15 mouse cellular contexts compared by ENCODE assay signal in the genomic region with DNA sequence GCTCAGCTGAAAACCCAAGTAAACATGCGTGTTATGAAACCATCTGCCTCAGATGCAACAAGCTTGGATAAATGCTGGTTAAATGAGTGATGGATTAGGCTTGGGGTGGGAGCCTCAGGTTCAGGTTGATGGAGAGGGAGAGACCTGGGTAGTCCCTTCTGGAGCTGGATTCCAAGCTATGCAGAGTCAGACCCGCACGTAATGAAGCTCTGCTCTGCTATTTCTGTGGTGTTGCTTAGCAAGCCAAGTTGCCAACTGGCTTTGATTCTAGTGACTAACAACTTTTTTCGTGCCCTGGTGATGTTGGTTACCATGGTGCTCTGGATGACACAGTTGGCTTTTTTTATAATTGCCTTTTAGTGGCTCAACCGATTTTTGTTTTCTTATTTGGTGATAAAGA. TPM values are rescaled to one million over a fixed set of nuclear protein-coding genes. Genes with fewer than 3 reads are reported as not detected.
DNase-seq lines count a peak whose midpoint lies in the region; ATAC-seq and TF ChIP-seq lines count a peak whose summit lies in the region.
"Had no signal": no experiment of that assay in that cellular context is flagged by ENCODE, and none has a peak within 500 bp of the region (broad histone marks: within the 10 kb centered on the region; RNA-seq: fewer than 3 reads in every experiment).

No protein-coding gene starts in this region.

- no peaks in the 10 kb centered on the region for H3K4me1 ChIP-seq in forebrain, postnatal 0 days (ENCODE audit: insufficient read depth)
- H3K4me1 ChIP-seq in forebrain, embryonic 11.5 days (replicated peaks; ENCODE audit: control insufficient read depth, insufficient read depth, low read length) = no peaks in the 10 kb centered on the region
- no peaks in the 10 kb centered on the region for H3K4me1 ChIP-seq in intestine, postnatal 0 days (replicated peaks; ENCODE audit: control insufficient read depth, insufficient read depth, low read length)
- H3K4me1 ChIP-seq: embryonic facial prominence, embryonic 15.5 days; stomach, embryonic 15.5 days had no signal

- WGBS in forebrain, postnatal 0 days = 52% methylated on average over 5 of the region's 5 CpGs
- 94% methylated on average over 5 of the region's 5 CpGs for WGBS in forebrain, embryonic 11.5 days
- WGBS in intestine, postnatal 0 days = 89% methylated on average over 5 of the region's 5 CpGs

- no peaks in the 10 kb centered on the region for H3K27me3 ChIP-seq in forebrain, postnatal 0 days (ENCODE audit: insufficient read depth, low read length)
- no peaks in the 10 kb centered on the region for H3K27me3 ChIP-seq in forebrain, embryonic 11.5 days (ENCODE audit: control insufficient read depth, insufficient read depth, low read length)
- peaks cover 4% of the 10 kb centered on the region; the same call in 1 of the 2 replicates for H3K27me3 ChIP-seq in intestine, postnatal 0 days (replicated peaks; ENCODE audit: control insufficient read depth, insufficient read depth, low read length)
- H3K27me3 ChIP-seq: embryonic facial prominence, embryonic 15.5 days; stomach, embryonic 15.5 days had no signal

- H3K36me3 ChIP-seq in forebrain, postnatal 0 days (ENCODE audit: insufficient read depth) = no peaks in the 10 kb centered on the region
- no peaks in the 10 kb centered on the region for H3K36me3 ChIP-seq in forebrain, embryonic 11.5 days (ENCODE audit: control insufficient read depth, insufficient read depth, low read length)
- no peaks in the 10 kb centered on the region for H3K36me3 ChIP-seq in intestine, postnatal 0 days (ENCODE audit: control insufficient read depth, insufficient read depth)
- H3K36me3 ChIP-seq: embryonic facial prominence, embryonic 15.5 days; stomach, embryonic 15.5 days had no signal

- peak; percentile 80 for DNase-seq in forebrain, postnatal 0 days
- DNase-seq in forebrain, embryonic 11.5 days (ENCODE audit: low spot score) = no peak
- peak; percentile 44 for DNase-seq in 3T3-L1 (ENCODE audit: low read depth, low spot score)
- DNase-seq in fibroblast of lung, adult 2 months (ENCODE audit: low read depth) = peak; percentile 13
- peak; percentile 58 to 62 for DNase-seq in layer of hippocampus, postnatal 36 days
- no peak for DNase-seq in adrenal gland, postnatal 36 days
- DNase-seq: adrenal gland, adult 8-10 months; heart, postnatal 36 days; lung, adult 18-20 months had no signal

- no peak for TF ChIP-seq CTCF in forebrain, postnatal 0 days (IDR thresholded peaks at IDR 0.05; ENCODE audit: low read depth)
- no peak for TF ChIP-seq CTCF in intestine, postnatal 0 days (IDR thresholded peaks at IDR 0.05; ENCODE audit: low read depth)

- no peak overlapping the region for H3K9ac ChIP-seq in forebrain, postnatal 0 days
- no peak overlapping the region for H3K9ac ChIP-seq in forebrain, embryonic 11.5 days (ENCODE audit: low read length)
- H3K9ac ChIP-seq in intestine, postnatal 0 days (ENCODE audit: low read depth, low read length) = no peak overlapping the region
- H3K9ac ChIP-seq: embryonic facial prominence, embryonic 15.5 days; stomach, embryonic 15.5 days had no signal

- no peaks in the 10 kb centered on the region for H3K9me3 ChIP-seq in forebrain, postnatal 0 days (ENCODE audit: low read length)
- no peaks in the 10 kb centered on the region for H3K9me3 ChIP-seq in forebrain, embryonic 11.5 days (ENCODE audit: control insufficient read depth, low read length)
- H3K9me3 ChIP-seq in intestine, postnatal 0 days (ENCODE audit: control insufficient read depth) = no peaks in the 10 kb centered on the region
- H3K9me3 ChIP-seq: embryonic facial prominence, embryonic 15.5 days; stomach, embryonic 15.5 days had no signal

- H3K27ac ChIP-seq in forebrain, postnatal 0 days (ENCODE audit: low read depth, low read length) = no peak overlapping the region
- H3K27ac ChIP-seq in forebrain, embryonic 11.5 days (ENCODE audit: low read depth, low read length) = no peak overlapping the region
- no peak overlapping the region for H3K27ac ChIP-seq in intestine, postnatal 0 days (ENCODE audit: low read depth, low read length)
- H3K27ac ChIP-seq: embryonic facial prominence, embryonic 15.5 days; stomach, embryonic 15.5 days had no signal

- H3K4me3 ChIP-seq in forebrain, postnatal 0 days (ENCODE audit: low read depth, low read length) = no peak overlapping the region
- H3K4me3 ChIP-seq in forebrain, embryonic 11.5 days (ENCODE audit: low read depth, low read length) = no peak overlapping the region
- no peak overlapping the region for H3K4me3 ChIP-seq in intestine, postnatal 0 days (ENCODE audit: low read depth, low read length)
- H3K4me3 ChIP-seq: embryonic facial prominence, embryonic 15.5 days; stomach, embryonic 15.5 days had no signal

- ATAC-seq in forebrain, postnatal 0 days = peak; percentile 82
- no peak for ATAC-seq in forebrain, embryonic 11.5 days (replicated peaks; ENCODE audit: low FRiP score)
- no peak for ATAC-seq in megakaryocyte progenitor cell, adult 5-6 weeks (replicated peaks; ENCODE audit: poor library complexity)
- ATAC-seq in intestine, postnatal 0 days = no peak
- ATAC-seq: CD4-positive, CD25-positive, alpha-beta regulatory T cell, adult 4 months; Patski had no signal

- H3K4me2 ChIP-seq in forebrain, postnatal 0 days (ENCODE audit: low read depth) = peak overlapping the region; percentile 19; the same call in 1 of the 2 replicates
- H3K4me2 ChIP-seq in forebrain, embryonic 11.5 days (ENCODE audit: low read depth, low read length, severe bottlenecking) = no peak overlapping the region
- no peak overlapping the region for H3K4me2 ChIP-seq in intestine, postnatal 0 days (replicated peaks; ENCODE audit: low read depth)
- H3K4me2 ChIP-seq: embryonic facial prominence, embryonic 15.5 days; stomach, embryonic 15.5 days had no signal

RNA-seq across cellular contexts. Expression of a gene that starts 11.9 kb away (rescaled TPM):
- total RNA-seq in forebrain, postnatal 0 days (2014; rRNA removed) = 6.9 and 7.6 TPM in 2 replicates
- polyA plus RNA-seq in forebrain, postnatal 0 days (2015; fragmentation: Nextera tagmentation; extraction: Ambion mirVana) = 1.7 and 2.1 TPM in 2 replicates
- 0.35 and 0.37 TPM in 2 replicates for polyA plus RNA-seq in forebrain, embryonic 11.5 days (2014; fragmentation: Nextera tagmentation; extraction: Ambion mirVana)
- total RNA-seq in layer of hippocampus, postnatal 36 days (2021) = 100 to 1,000 TPM; 106 to 110 TPM
- total RNA-seq in megakaryocyte progenitor cell, adult 5-6 weeks (2015) = 0.02 and 0.12 TPM in 2 replicates
- 0.14 and 0.17 TPM in 2 replicates for total RNA-seq in megakaryocyte progenitor cell, adult 5-6 weeks (2017)
- total RNA-seq in adrenal gland, postnatal 36 days (2021) = under 1 TPM; 0.10 to 0.16 TPM
- polyA plus RNA-seq in intestine, postnatal 0 days (2015; fragmentation: Nextera tagmentation; extraction: Ambion mirVana) = 5.4 and 5.5 TPM in 2 replicates
- total RNA-seq: heart, postnatal 36 days had no signal
- polyA plus RNA-seq: CD4-positive, CD25-positive, alpha-beta regulatory T cell, adult 4 months; Patski had no signal

Comparison
In these comparisons a context has a peak if more than half of its experiments do, and no peak if none do; other contexts are left out.
1. DNase-seq: peak in forebrain, postnatal 0 days (single experiment), 3T3-L1 (single experiment), fibroblast of lung, adult 2 months (single experiment) and layer of hippocampus, postnatal 36 days (2 of 2); none in forebrain, embryonic 11.5 days (single experiment) and adrenal gland, postnatal 36 days (0 of 2).
2. RNA of a gene that starts 11.9 kb away (total RNA-seq): 106 to 110 TPM in layer of hippocampus, postnatal 36 days; 6.9 to 7.6 TPM in forebrain, postnatal 0 days, 0.02 to 0.17 TPM in megakaryocyte progenitor cell, adult 5-6 weeks and 0.10 to 0.16 TPM in adrenal gland, postnatal 36 days; every median in the first group is over 10 times any median in the second.